Mouse (Mus musculus): ENCODE results near the gene Tas2r120.
"Not testable (repeated sequence)": the region's sequence is repeated elsewhere in the genome, so short reads cannot be mapped to it uniquely, and the experiment has no call there.

Tas2r120 gene

GRCm38 (mm10) chr6:132656653-132657052 lies at the start of gene Tas2r120:
TSS of gene Tas2r120 (plus strand) at chr6:132656953.
- no peak for DNase-seq (ENCODE audit: low read depth in 2 of 2, low spot score in 2 of 2)

- no peak for DNase-seq (ENCODE audit: low read depth in 2 of 2, low spot score in 2 of 2)
These were observed 7.4 kb upstream of the Tas2r120 start for GRCm38 (mm10) chr6:132649399-132649798.

GRCm38 (mm10) chr6:132651426-132651825 lies 5.3 kb upstream of the Tas2r120 start, which contains the start of gene A630073D07Rik:
TSS of gene A630073D07Rik (minus strand) at chr6:132651526.
- DNase-seq (ENCODE audit: low read depth in 2 of 2, low spot score in 2 of 2) = no peak

GRCm38 (mm10) chr6:132691596-132691995 lies 34.8 kb downstream of the Tas2r120 start:
- DNase-seq (ENCODE audit: low read depth in 2 of 2, low spot score in 2 of 2) = not testable (repeated sequence)

- no peak for DNase-seq (ENCODE audit: low read depth in 2 of 2, low spot score in 2 of 2)
These were observed 44.2 kb downstream of the Tas2r120 start, which contains the start of gene Tas2r121 for GRCm38 (mm10) chr6:132700907-132701306. TSS of gene Tas2r121 (minus strand) at chr6:132701007.
